Mouse (Mus musculus) CH12.LX (cell line): Measurements from ENCODE around the gene Slc25a48. TPM values are rescaled to one million over a fixed set of nuclear protein-coding genes. Genes with fewer than 3 reads are reported as not detected.
A peak's percentile ranks its signal among the peaks of the same experiment; 100 is the strongest.

Source experiments
- DNase-seq: peaks from one replicate; pipeline ENCODE4 v3.0.0-alpha.2; 2013; ENCODE audit errors: extremely low read depth
- H3K27ac ChIP-seq: 2 replicates; pipeline ENCODE4 v1.5.1; 2012; ENCODE audit warnings: low read depth, mild to moderate bottlenecking, control low read depth, moderate library complexity; ENCODE audit not compliant: insufficient read depth
- H3K27me3 ChIP-seq: replicated peaks from 2 replicates; pipeline ENCODE3; 2012; ENCODE audit warnings: inconsistent platforms
- H3K36me3 ChIP-seq, 2 experiments: replicated peaks in 1 of 2; 2 replicates each; pipeline versions ENCODE3 to v1.6.1; 2012; ENCODE audit warnings: inconsistent platforms in 1 of 2, low read length in 1 of 2, mild to moderate bottlenecking in 1 of 2, mixed read lengths in 1 of 2, moderate library complexity in 1 of 2; ENCODE audit not compliant: control insufficient read depth in 1 of 2, insufficient read depth in 1 of 2
- H3K4me1 ChIP-seq, 2 experiments: 2 replicates each; pipeline ENCODE4 v1.6.1; 2012; ENCODE audit warnings: inconsistent platforms in 1 of 2, moderate library complexity in 1 of 2; ENCODE audit not compliant: insufficient read depth in 2 of 2, control insufficient read depth in 1 of 2
- H3K4me2 ChIP-seq: 2 replicates; pipeline ENCODE4 v1.6.1; 2012; ENCODE audit warnings: low read depth, mild to moderate bottlenecking, control low read depth; ENCODE audit not compliant: poor library complexity, insufficient read depth, severe bottlenecking
- H3K4me3 ChIP-seq, 3 experiments: fragments of 150-350 bp in 1 of 3; sonication (generic) in 1 of 3; replicated peaks in 1 of 3; 2 replicates each; pipeline versions ENCODE3 to v1.5.1; 2011 to 2012; ENCODE audit warnings: low read depth in 2 of 3, low read length in 2 of 3, mild to moderate bottlenecking in 2 of 3, moderate library complexity in 2 of 3, control low read depth in 1 of 3, improper control_type of control experiment in 1 of 3, inconsistent platforms in 1 of 3, mixed read lengths in 1 of 3; ENCODE audit not compliant: poor library complexity in 1 of 3
- H3K79me2 ChIP-seq: replicated peaks from 2 replicates; pipeline ENCODE4 v1.6.1; 2012; ENCODE audit warnings: mild to moderate bottlenecking, moderate library complexity; ENCODE audit not compliant: control insufficient read depth, poor library complexity, insufficient read depth, severe bottlenecking; ENCODE audit errors: extremely low read depth
- H3K9ac ChIP-seq: 2 replicates; pipeline ENCODE4 v1.6.1; 2012; ENCODE audit warnings: low read depth, mild to moderate bottlenecking, control low read depth, moderate library complexity; ENCODE audit not compliant: insufficient read depth
- H3K9me3 ChIP-seq: replicated peaks from 2 replicates; pipeline ENCODE3; 2012; ENCODE audit warnings: low read length, inconsistent platforms, mixed read lengths
- BHLHE40 ChIP-seq: IDR thresholded peaks from 2 replicates; pipeline ENCODE4 v1.6.1; 2011; ENCODE audit warnings: mild to moderate bottlenecking, low read depth, low read length, improper control_type of control experiment
- CHD1 ChIP-seq: IDR thresholded peaks from 2 replicates; pipeline ENCODE4 v1.6.1; 2012; ENCODE audit warnings: low read depth, low read length, improper control_type of control experiment, inconsistent platforms
- CHD2 ChIP-seq: IDR thresholded peaks from 2 replicates; pipeline ENCODE4 v1.6.1; 2011; ENCODE audit warnings: low read length, improper control_type of control experiment
- E2F4 ChIP-seq: IDR thresholded peaks from 2 replicates; pipeline ENCODE4 v1.6.1; 2011; ENCODE audit warnings: low read depth, low read length, improper control_type of control experiment; ENCODE audit not compliant: insufficient replicate concordance
- EP300 ChIP-seq: IDR thresholded peaks from 2 replicates; pipeline ENCODE4 v1.6.1; 2011; ENCODE audit warnings: low read length, improper control_type of control experiment
- GABPA ChIP-seq: IDR thresholded peaks from 2 replicates; pipeline ENCODE4 v1.6.1; 2012; ENCODE audit warnings: low read depth, low read length, improper control_type of control experiment, inconsistent platforms; ENCODE audit not compliant: insufficient replicate concordance
- HCFC1 ChIP-seq: IDR thresholded peaks from 2 replicates; pipeline ENCODE4 v1.6.1; 2012; ENCODE audit warnings: low read depth, mild to moderate bottlenecking, inconsistent platforms, low read length, improper control_type of control experiment
- IRF4 ChIP-seq: IDR thresholded peaks from 2 replicates; pipeline ENCODE4 v1.6.1; 2014; ENCODE audit warnings: low read depth, mild to moderate bottlenecking, inconsistent platforms, low read length, improper control_type of control experiment
- JUN ChIP-seq: IDR thresholded peaks from 2 replicates; pipeline ENCODE4 v1.6.1; 2011; ENCODE audit warnings: low read depth, mild to moderate bottlenecking, low read length, improper control_type of control experiment, moderate library complexity; ENCODE audit not compliant: insufficient read depth
- KAT2A ChIP-seq: IDR thresholded peaks from 2 replicates; pipeline ENCODE4 v1.6.1; 2012; ENCODE audit warnings: low read length, improper control_type of control experiment, inconsistent platforms; ENCODE audit not compliant: insufficient replicate concordance
- MAFK ChIP-seq: IDR thresholded peaks from 2 replicates; pipeline ENCODE4 v1.6.1; 2011; ENCODE audit warnings: low read length, improper control_type of control experiment; ENCODE audit not compliant: insufficient replicate concordance
- MEF2A ChIP-seq: IDR thresholded peaks from 2 replicates; pipeline ENCODE4 v1.6.1; 2014; ENCODE audit warnings: low read depth, mild to moderate bottlenecking, inconsistent platforms, low read length, improper control_type of control experiment, borderline replicate concordance
- MYC ChIP-seq: IDR thresholded peaks from 2 replicates; pipeline ENCODE4 v1.6.1; 2011; ENCODE audit warnings: low read depth, mild to moderate bottlenecking, improper control_type of control experiment, low read length
- NELFE ChIP-seq: IDR thresholded peaks from 2 replicates; pipeline ENCODE4 v1.6.1; 2011; ENCODE audit warnings: low read depth, low read length, improper control_type of control experiment
- PAX5 ChIP-seq: IDR thresholded peaks from 2 replicates; pipeline ENCODE4 v1.6.1; 2012; ENCODE audit warnings: low read length, inconsistent platforms, mixed read lengths
- POLR2A ChIP-seq: IDR thresholded peaks from 2 replicates; pipeline ENCODE4 v1.6.1; 2011; ENCODE audit warnings: low read depth, mild to moderate bottlenecking, improper control_type of control experiment, low read length
- POLR2AphosphoS2 ChIP-seq: IDR thresholded peaks from 2 replicates; pipeline ENCODE4 v1.6.1; 2011; ENCODE audit warnings: low read depth, low read length, improper control_type of control experiment
- RAD21 ChIP-seq: IDR thresholded peaks from 2 replicates; pipeline ENCODE4 v1.6.1; 2011; ENCODE audit warnings: low read depth, mild to moderate bottlenecking, low read length, improper control_type of control experiment, moderate library complexity
- TBP ChIP-seq: conservative IDR thresholded peaks from 2 replicates; pipeline ENCODE4 v1.6.1; 2011; ENCODE audit warnings: low read depth, low read length, improper control_type of control experiment
- TCF12 ChIP-seq: IDR thresholded peaks from 2 replicates; pipeline ENCODE4 v1.6.1; 2014; ENCODE audit warnings: low read depth, mild to moderate bottlenecking, inconsistent platforms, low read length, improper control_type of control experiment
- UBTF ChIP-seq: IDR thresholded peaks from 2 replicates; pipeline ENCODE4 v1.6.1; 2012; ENCODE audit warnings: low read depth, mild to moderate bottlenecking, inconsistent platforms, low read length, improper control_type of control experiment, moderate library complexity
- USF1 ChIP-seq: IDR thresholded peaks from 2 replicates; pipeline ENCODE4 v1.6.1; 2014; ENCODE audit warnings: low read depth, mild to moderate bottlenecking, inconsistent platforms, low read length, improper control_type of control experiment
- USF2 ChIP-seq: conservative IDR thresholded peaks from 2 replicates; pipeline ENCODE4 v1.6.1; 2011; ENCODE audit warnings: low read depth, low read length, improper control_type of control experiment
- ZNF384 ChIP-seq: IDR thresholded peaks from 2 replicates; pipeline ENCODE4 v1.6.1; 2012; ENCODE audit warnings: low read depth, low read length, improper control_type of control experiment, inconsistent platforms
- dilution Hi-C: fragments of 300-500 bp; cut with MboI; formaldehyde crosslinking; loops from 2 replicates; pipeline ENCODE4 v1.14.3; 2020; ENCODE audit warnings: low sequenced_read_pairs; ENCODE audit not compliant: extremely low pct_unique_long_range_greater_than_20kb, extremely low pct_ligation_motif_present
- in situ Hi-C: fragments of 300-500 bp; cut with MboI; formaldehyde crosslinking; loops from 3 replicates; pipeline ENCODE4 v1.14.3; 2019; ENCODE audit warnings: low sequenced_read_pairs, low pct_ligation_motif_present, low pct_unique_long_range_greater_than_20kb, mixed read lengths
- polyA plus RNA-seq: library from polyadenylated mRNA; unstranded; fragments of >175 nt; gene quantifications from 2 replicates; pipeline ENCODE4 v1.2.1, GENCODE M21; 2012; ENCODE audit warnings: low read depth; ENCODE audit not compliant: insufficient read length
- total RNA-seq, 2 experiments: library from RNA; depleted of rRNA; stranded (reverse); fragments of 300-350 nt in 1 of 2; fragments of >200 nt in 1 of 2; gene quantifications; 2 replicates each; pipeline ENCODE4 v1.2.3; 2012 to 2014

Gene Slc25a48
- total and polyA plus RNA-seq, 3 experiments = not detected

- Histone ChIP-seq H3K9me3 (no peaks in the 10 kb centered on the region), H3K4me3 (no peak overlapping the region), H3K36me3 (no peaks in the 10 kb centered on the region), H3K27ac (no peak overlapping the region), H3K4me2 (no peak overlapping the region), H3K4me1 (peaks cover 2 to 16% of the 10 kb centered on the region in 2 experiments), H3K9ac (no peak overlapping the region), H3K79me2 (no peaks in the 10 kb centered on the region), H3K27me3 (peaks cover 80% of the 10 kb centered on the region)
- in situ Hi-C loops = loop anchor here (10.0 kb wide), 2 partner anchors 73 to 183 kb away; partner anchors contain the start of gene Lect2
- no peak for DNase-seq
- TF ChIP-seq POLR2AphosphoS2 (no peak), HCFC1 (no peak), IRF4 (no peak), USF2 (peak; percentile 31), USF1 (peak; percentile 32), RAD21 (no peak), PAX5 (no peak), EP300 (no peak), E2F4 (no peak), ZNF384 (no peak), JUN (no peak), BHLHE40 (no peak), TCF12 (no peak), CHD1 (no peak)
- dilution Hi-C loops = no loop called here
Observed at GRCm38 (mm10) chr13:56471951-56472350, 33.8 kb downstream of the Slc25a48 start.

GRCm38 (mm10) chr13:56472661-56473060, 34.5 kb downstream of the Slc25a48 start:
- Histone ChIP-seq H3K27ac (no peak overlapping the region), H3K27me3 (peaks cover 82% of the 10 kb centered on the region), H3K4me1 (peaks cover 2 to 21% of the 10 kb centered on the region in 2 experiments), H3K36me3 (no peaks in the 10 kb centered on the region), H3K79me2 (no peaks in the 10 kb centered on the region), H3K9me3 (no peaks in the 10 kb centered on the region), H3K4me2 (no peak overlapping the region), H3K4me3 (no peak overlapping the region), H3K9ac (no peak overlapping the region)
- in situ Hi-C loops (loop anchor here (10.0 kb wide), 2 partner anchors 72 to 182 kb away; partner anchors contain the start of gene Lect2), dilution Hi-C loops (no loop called here)
- TF ChIP-seq E2F4 = no peak
- TF ChIP-seq UBTF = no peak
- no peak for TF ChIP-seq TBP
- no peak for TF ChIP-seq POLR2AphosphoS2
- TF ChIP-seq KAT2A = no peak
- no peak for TF ChIP-seq MAFK
- no peak for TF ChIP-seq HCFC1
- TF ChIP-seq CHD1 = no peak
- TF ChIP-seq EP300 = no peak
- no peak for TF ChIP-seq MEF2A
- TF ChIP-seq POLR2A = no peak
- no peak for TF ChIP-seq NELFE
- TF ChIP-seq GABPA = no peak
- TF ChIP-seq MYC = no peak
- TF ChIP-seq CHD2 = no peak
- no peak for DNase-seq
